Mouse (Mus musculus) megakaryocyte, embryonic 14.5 days (primary cell): ENCODE measurements around the gene Mpzl3.

ENCODE experiments used
- FLI1 ChIP-seq: IDR thresholded peaks from 2 replicates; pipeline ENCODE4 v1.6.1; 2012; ENCODE audit warnings: low read length, inconsistent platforms, mixed read lengths
- GATA1 ChIP-seq: IDR thresholded peaks from 3 replicates; pipeline ENCODE4 v1.6.1; 2012; ENCODE audit warnings: mixed read lengths, low read length, inconsistent platforms, borderline replicate concordance

DNA sequence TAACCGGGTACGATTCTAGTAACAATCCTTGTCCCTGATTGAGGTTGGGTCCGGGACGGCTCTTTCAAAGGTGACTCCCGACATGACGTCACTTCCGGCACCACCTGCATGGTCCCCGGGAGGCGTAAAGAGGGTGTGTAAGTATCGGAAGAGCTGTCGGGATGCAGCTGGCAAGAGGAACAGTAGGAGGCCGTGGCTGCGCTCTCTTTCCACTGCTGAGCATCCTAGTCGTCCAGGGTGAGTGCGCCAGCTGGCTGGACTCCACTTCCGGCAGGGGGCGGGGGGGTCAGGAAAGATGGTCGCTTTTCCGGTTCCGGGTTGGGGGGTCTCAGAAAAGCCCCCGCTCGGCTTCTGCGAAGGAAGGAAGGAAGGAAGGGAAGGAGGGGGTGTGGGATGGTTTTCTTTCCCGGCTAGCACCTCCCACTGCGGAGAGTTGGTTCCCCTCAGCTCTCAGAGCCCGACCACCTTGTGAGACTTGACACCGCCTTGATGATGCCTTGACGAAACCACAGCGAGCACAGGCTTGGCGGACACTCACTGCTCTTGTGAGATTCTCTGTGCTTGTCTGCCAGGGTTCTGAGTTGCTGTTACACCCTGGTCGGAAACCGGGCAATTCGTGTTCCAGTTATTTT lies at the start of gene Mpzl3:
- TF ChIP-seq GATA1 (no peak), FLI1 (no peak)
